Mouse (Mus musculus) frontal cortex, postnatal 36 days (tissue): Measurements from ENCODE around the gene Wasf1.

ENCODE experiments used
- DNase-seq, 2 experiments: peaks; one replicate each; pipeline ENCODE4 v3.0.0; 2022; ENCODE audit warnings: low spot score in 2 of 2

Gene Wasf1

DNA sequence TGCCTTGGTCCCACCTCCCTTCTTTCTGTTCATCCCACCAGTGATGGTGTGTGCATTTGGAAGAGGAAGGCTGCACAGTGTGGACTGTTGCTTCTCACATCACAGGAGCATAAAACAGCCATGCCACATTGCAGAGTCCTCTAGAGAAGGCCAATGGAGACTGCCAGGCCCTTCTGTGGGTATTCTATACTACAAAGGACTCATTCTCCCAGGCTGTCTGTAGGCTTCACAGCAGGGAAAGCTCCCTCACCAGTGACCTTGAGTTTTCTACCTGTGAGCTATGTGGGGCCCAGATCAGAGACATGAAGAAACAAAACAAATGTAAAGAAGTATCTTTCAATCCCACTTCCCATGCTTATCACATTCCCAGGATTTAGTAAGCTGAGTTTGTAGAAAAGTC, 100.5 kb downstream of the Wasf1 start:
- no peak for DNase-seq

DNA sequence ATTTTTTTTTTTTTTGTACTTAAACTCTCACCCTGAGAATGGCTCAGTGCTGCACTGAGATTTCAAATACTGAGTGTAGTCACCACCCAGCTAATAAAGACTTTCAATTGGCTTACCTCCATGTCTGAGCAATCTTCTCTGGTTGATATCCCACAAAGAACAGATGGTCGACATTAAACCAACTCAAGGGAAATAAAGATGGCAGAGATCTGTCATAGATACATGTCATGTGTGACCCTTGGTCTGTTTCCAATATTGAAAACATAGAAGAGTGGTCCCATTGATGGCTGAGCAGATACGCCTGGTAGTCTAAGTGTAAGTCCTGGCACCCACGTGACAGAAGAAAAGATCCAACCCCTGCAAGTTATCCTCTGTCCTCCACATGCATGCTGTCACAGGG, 101.3 kb downstream of the Wasf1 start:
- no peak for DNase-seq

DNA sequence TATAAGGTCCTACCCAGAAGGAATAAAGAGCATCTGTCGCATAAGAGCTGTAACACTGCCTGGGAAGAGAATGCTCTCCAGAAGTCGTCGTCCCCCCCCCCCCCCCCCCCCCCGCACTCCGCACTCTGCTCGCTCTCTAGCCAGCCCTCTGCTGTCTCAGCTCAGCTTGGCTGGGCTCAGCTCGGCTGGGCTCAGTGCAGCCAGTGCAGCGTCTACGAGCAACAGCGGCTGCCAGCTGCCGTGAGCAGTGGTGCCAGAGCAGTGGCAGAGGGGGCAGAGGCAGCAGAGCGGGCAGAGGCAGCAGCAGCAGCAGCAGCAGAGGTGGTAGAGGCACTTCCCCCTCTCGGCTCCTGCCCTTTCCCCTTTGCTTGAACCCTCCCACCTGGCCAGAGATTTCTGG, 102.1 kb downstream of the Wasf1 start:
- no peak for DNase-seq
